Mouse (Mus musculus) midbrain, embryonic 10.5 days (tissue): ENCODE results near the gene Osbpl3. TPM values are rescaled to one million over a fixed set of nuclear protein-coding genes. Genes with fewer than 3 reads are reported as not detected.

Source experiments
- DNase-seq: peaks from one replicate; pipeline ENCODE4 v3.0.0-alpha.2; 2017; ENCODE audit warnings: low spot score
- H3K27ac ChIP-seq: fragments of 300-500 bp; sonication (generic); replicated peaks from 2 replicates; pipeline ENCODE4 v1.5.1; 2016; ENCODE audit warnings: mild to moderate bottlenecking
- H3K27me3 ChIP-seq: fragments of 300-500 bp; sonication (generic); 2 replicates; pipeline ENCODE4 v1.6.1; 2016; ENCODE audit warnings: low read depth, mild to moderate bottlenecking; ENCODE audit not compliant: poor library complexity, severe bottlenecking
- H3K36me3 ChIP-seq: fragments of 300-500 bp; sonication (generic); 2 replicates; pipeline ENCODE4 v1.6.1; 2016; ENCODE audit warnings: mild to moderate bottlenecking, moderate library complexity
- H3K4me1 ChIP-seq: fragments of 300-500 bp; sonication (generic); 2 replicates; pipeline ENCODE4 v1.6.1; 2016
- H3K4me3 ChIP-seq: fragments of 300-500 bp; sonication (generic); 2 replicates; pipeline ENCODE4 v1.5.1; 2016; ENCODE audit warnings: mild to moderate bottlenecking, moderate library complexity
- H3K9me3 ChIP-seq: fragments of 300-500 bp; sonication (generic); replicated peaks from 2 replicates; pipeline ENCODE4 v1.6.1; 2016; ENCODE audit warnings: mild to moderate bottlenecking
- WGBS: fragments of 180-500 bp; shearing (Covaris S2); methylation state at CpG from one replicate; pipeline ENCODE4 v1.1.7; 2016; 5-methylcytosine and 5-hydroxymethylcytosine counted together
- polyA plus RNA-seq: library from polyadenylated mRNA; unstranded; fragments of >200 nt; fragmentation: Nextera tagmentation; extraction: Ambion mirVana; gene quantifications from 2 replicates; pipeline ENCODE4 v1.2.1, GENCODE M21; 2016

The Osbpl3 gene
- polyA plus RNA-seq, 1 experiment from 2014 or later: 7.3 TPM

DNA sequence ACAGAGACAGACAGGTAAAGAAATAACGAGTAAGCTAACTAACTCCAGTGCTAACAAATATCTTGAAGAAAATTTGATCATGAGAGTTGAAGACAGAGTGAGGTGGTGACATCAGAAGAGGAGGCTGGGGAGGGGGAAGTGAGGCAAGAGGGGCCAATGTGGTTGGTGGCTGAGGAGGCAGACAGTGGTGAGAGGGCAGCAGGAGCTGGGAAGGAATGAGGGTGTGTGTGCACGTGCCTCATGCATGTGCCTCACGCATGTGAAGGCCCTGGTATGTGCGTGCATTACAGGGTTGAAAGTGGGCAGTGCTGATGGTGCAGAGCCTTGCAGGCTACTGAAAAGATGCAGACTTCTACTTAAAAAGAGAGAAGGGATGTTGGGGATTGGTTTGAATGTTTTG is 149.4 kb downstream of the Osbpl3 start:
- Histone ChIP-seq H3K4me1 (no peaks in the 10 kb centered on the region), H3K4me3 (no peak overlapping the region), H3K36me3 (0 out of 2 replicates have a peak, but pooled peaks cover 2% of the 10 kb centered on the region), H3K27me3 (no peaks in the 10 kb centered on the region), H3K27ac (no peak overlapping the region), H3K9me3 (no peaks in the 10 kb centered on the region)
- DNase-seq: no peak
- WGBS: 86% methylated on average over 4 of the region's 4 CpGs

DNA sequence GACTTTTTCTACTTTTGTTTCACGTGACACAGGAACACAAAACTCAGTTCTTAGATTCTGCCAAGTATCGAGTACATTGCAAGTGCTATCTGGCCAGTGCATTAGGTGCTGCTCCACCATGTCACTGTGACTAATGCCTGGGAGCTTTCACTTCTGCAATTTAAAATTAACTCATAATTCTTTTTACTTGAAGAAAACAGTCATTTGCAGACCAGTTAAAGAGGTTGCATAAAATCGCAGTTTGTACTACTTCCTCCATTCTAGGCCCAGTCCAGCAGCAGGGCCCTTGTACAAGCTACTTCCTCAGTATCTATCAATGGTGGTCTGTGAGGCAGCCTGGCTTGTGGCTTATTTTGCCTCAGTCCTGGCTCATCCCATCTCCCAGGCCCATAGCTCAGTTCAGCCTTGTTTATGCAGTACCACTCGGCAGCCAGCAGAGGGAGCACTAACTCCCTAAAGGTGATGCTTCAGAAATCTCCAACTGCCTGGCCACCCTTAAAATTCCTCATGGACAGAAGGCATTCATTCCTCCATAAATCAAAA is 151.0 kb downstream of the Osbpl3 start:
- H3K9me3 ChIP-seq: no peaks in the 10 kb centered on the region
- H3K27ac ChIP-seq: no peak overlapping the region
- H3K4me3 ChIP-seq: no peak overlapping the region
- H3K27me3 ChIP-seq: no peaks in the 10 kb centered on the region
- H3K4me1 ChIP-seq: no peaks in the 10 kb centered on the region
- WGBS: 67% methylated on average over 4 of the region's 4 CpGs
- DNase-seq: peak; percentile 73
- 0 out of 2 replicates have a peak, but pooled peaks cover 2% of the 10 kb centered on the region for H3K36me3 ChIP-seq

DNA sequence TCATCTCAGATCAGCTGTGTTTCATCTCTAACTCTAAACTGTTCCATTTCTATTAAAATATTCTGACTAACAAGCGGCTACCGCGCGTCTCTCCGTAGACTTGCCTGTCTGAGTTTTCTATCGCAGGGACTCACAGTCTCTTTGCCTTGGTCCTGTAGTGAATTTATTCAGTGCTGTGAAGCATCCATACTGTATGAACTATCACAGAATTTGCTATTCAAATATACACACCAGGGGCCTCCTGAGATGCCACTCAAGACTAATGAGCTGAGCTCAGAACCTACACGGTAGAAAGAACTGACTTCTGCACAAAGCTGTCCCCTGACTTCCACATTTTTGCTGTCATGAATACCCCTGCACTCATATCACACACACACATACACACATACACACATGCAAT is 154.9 kb downstream of the Osbpl3 start:
- H3K36me3 ChIP-seq: no peaks in the 10 kb centered on the region
- no peaks in the 10 kb centered on the region for H3K27me3 ChIP-seq
- 93% methylated on average over 7 of the region's 7 CpGs for WGBS
- no peak overlapping the region for H3K27ac ChIP-seq
- H3K4me1 ChIP-seq: no peaks in the 10 kb centered on the region
- no peaks in the 10 kb centered on the region for H3K9me3 ChIP-seq
- no peak for DNase-seq
- no peak overlapping the region for H3K4me3 ChIP-seq

DNA sequence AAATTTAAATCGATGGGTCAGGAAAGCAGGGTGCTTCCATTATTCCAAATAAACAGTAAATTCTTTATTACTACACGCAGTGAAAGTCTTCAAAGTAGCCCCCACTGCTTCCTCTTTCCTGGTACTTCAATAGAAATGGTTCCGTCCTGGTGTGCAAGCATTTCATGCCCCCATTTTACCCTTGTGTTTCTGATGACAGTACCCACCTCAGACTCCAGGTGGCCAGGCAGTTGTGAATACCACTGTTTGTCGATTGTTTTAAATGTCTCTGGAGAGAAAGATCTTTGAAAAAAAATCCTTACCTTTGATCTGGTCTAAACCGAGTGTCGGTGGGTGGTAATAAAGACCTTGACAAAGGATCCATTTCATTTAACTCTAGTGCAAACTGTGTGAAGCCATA is 155.4 kb downstream of the Osbpl3 start:
- Histone ChIP-seq H3K27ac (no peak overlapping the region), H3K4me3 (no peak overlapping the region), H3K27me3 (no peaks in the 10 kb centered on the region), H3K4me1 (no peaks in the 10 kb centered on the region), H3K36me3 (no peaks in the 10 kb centered on the region), H3K9me3 (no peaks in the 10 kb centered on the region)
- 79% methylated on average over 6 of the region's 6 CpGs for WGBS
- DNase-seq: no peak

DNA sequence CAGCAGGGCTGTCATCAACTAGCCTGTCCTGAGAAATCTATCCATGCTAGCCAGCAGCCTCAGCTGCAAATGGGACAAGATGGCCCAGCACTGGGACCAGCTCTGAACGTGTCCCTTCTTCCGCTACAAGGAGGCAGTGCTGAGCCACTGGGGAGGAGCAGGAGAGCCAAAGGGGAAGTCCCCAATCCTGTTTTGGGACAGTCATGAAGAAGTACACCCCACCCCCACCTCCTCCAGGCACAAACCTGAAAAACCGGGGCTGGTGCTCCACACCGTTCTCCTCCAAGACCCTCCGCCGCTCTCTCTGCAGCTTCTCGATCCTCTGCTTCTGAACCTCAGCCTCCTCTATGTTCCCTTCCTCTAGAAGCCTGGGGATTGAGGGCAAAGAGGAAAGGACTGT is 156.9 kb downstream of the Osbpl3 start:
- no peaks in the 10 kb centered on the region for H3K36me3 ChIP-seq
- no peaks in the 10 kb centered on the region for H3K4me1 ChIP-seq
- no peak overlapping the region for H3K27ac ChIP-seq
- 81% methylated on average over 7 of the region's 7 CpGs for WGBS
- no peak overlapping the region for H3K4me3 ChIP-seq
- DNase-seq: no peak
- no peaks in the 10 kb centered on the region for H3K27me3 ChIP-seq
- H3K9me3 ChIP-seq: no peaks in the 10 kb centered on the region

DNA sequence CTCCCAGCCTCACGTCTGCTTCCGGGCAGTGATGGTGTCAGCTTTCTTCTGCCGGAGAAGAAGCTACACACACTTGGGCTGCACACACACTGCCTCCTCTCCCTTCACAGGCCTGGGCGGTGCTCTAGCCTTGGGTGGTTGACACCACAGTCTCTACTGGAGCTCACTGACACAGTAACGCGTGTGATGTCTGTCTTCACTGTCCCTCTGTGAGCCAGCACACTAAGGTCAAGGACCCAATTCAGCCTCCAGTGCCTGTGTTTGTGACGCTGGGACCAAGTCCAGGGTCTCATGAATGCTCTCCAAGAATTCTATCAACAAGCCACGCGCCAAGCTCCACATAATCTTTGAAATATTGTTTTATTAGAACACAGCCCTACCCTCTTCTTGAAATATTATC is 158.3 kb downstream of the Osbpl3 start:
- Histone ChIP-seq H3K27me3 (no peaks in the 10 kb centered on the region), H3K4me3 (no peak overlapping the region), H3K4me1 (no peaks in the 10 kb centered on the region), H3K36me3 (no peaks in the 10 kb centered on the region), H3K27ac (no peak overlapping the region), H3K9me3 (no peaks in the 10 kb centered on the region)
- 91% methylated on average over 9 of the region's 9 CpGs for WGBS
- DNase-seq: no peak

DNA sequence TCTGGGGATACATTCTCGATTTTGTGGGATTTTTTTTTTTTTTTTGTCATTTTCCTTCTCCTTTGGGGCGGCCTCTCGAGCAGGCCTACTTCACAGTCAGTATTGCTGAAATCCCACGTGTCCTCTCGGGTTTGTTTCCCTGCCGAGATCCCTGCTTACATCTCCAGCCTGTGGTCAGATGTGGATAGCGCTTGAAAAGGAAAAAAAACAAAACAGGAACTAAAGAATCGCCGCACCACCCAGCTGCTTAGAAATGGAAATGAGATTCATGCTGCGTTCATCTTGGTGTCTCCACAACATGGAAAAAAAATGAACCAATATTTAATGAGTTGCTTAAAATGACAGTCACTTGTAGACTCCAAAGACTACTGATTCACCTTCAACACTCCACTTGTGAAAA is 160.9 kb downstream of the Osbpl3 start:
- 85% methylated on average over 10 of the region's 10 CpGs for WGBS
- Histone ChIP-seq H3K4me3 (no peak overlapping the region), H3K9me3 (no peaks in the 10 kb centered on the region)

DNA sequence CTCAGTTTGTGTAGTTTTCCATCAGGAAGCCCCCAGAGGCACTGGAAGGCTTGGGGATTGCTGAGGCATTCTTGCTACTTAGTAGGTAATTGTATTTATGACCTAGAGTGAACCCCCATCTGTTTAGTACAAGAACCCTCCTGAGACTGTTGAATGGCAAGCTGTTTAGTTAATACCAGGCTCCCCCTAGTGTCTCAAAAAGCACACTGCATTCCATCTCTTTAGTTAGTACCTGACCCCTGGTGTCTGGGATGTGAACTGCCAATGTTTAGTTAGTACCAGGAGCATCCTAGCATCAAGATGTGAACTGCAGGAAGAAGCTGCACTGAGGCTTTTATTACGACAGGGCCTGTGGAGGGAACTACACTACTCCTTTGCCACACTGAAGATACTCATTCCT is 161.9 kb downstream of the Osbpl3 start:
- Histone ChIP-seq H3K9me3 (no peaks in the 10 kb centered on the region), H3K36me3 (no peaks in the 10 kb centered on the region), H3K4me3 (no peak overlapping the region), H3K4me1 (no peaks in the 10 kb centered on the region), H3K27ac (no peak overlapping the region), H3K27me3 (no peaks in the 10 kb centered on the region)
- peak; percentile 57 for DNase-seq
- WGBS: 66% methylated on average over 1 of the region's 1 CpGs

More for the DNA sequence above, 160.9 kb downstream of the Osbpl3 start:
- Histone ChIP-seq H3K27me3 (no peaks in the 10 kb centered on the region), H3K4me1 (no peaks in the 10 kb centered on the region), H3K27ac (no peak overlapping the region), H3K36me3 (no peaks in the 10 kb centered on the region)
- no peak for DNase-seq

DNA sequence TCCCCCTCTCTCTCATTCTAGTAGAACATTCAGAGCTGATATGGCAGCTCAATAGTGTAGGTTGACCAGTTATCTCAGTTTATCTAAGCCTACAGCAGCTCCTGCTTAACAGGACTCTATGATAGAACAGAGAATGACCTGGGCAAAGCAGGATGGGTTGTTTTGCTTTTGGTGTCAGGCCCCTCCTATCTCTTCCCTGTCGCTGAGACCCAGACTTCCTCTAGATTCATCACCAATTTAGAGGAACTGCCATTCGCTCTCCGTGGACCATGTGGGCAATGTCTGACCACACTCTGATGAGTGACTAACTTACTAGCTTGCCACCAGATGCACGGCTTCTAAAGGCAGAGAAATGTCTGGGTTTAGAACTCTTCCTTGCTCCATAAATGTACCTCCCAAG is 164.4 kb downstream of the Osbpl3 start:
- Histone ChIP-seq H3K4me3 (no peak overlapping the region), H3K9me3 (no peaks in the 10 kb centered on the region), H3K27me3 (no peaks in the 10 kb centered on the region), H3K36me3 (no peaks in the 10 kb centered on the region), H3K4me1 (no peaks in the 10 kb centered on the region), H3K27ac (no peak overlapping the region)
- DNase-seq: no peak
- 84% methylated on average over 4 of the region's 4 CpGs for WGBS

DNA sequence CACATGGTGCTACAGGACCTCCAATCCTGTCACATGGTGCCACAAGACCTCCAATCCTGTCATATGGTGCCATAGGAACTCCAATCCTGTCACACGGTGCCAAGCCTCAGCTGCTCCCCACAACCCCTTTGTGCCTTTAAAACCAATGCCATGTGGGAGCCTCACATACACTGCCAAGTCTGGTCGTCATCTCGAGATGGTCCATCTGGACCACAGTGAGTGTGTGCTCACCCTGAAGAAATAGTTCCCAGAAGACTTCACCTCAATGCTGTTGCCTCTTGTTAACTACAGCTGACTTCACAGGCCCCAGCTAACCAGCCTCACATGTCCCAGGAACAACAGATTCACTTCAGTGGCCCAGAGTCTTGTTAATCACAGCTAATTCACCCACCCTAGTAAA is 169.1 kb downstream of the Osbpl3 start:
- no peaks in the 10 kb centered on the region for H3K36me3 ChIP-seq
- 99% methylated on average over 3 of the region's 3 CpGs for WGBS
- H3K9me3 ChIP-seq: no peaks in the 10 kb centered on the region
- no peak overlapping the region for H3K4me3 ChIP-seq
- H3K4me1 ChIP-seq: no peaks in the 10 kb centered on the region
- no peak overlapping the region for H3K27ac ChIP-seq
- DNase-seq: no peak
- no peaks in the 10 kb centered on the region for H3K27me3 ChIP-seq

DNA sequence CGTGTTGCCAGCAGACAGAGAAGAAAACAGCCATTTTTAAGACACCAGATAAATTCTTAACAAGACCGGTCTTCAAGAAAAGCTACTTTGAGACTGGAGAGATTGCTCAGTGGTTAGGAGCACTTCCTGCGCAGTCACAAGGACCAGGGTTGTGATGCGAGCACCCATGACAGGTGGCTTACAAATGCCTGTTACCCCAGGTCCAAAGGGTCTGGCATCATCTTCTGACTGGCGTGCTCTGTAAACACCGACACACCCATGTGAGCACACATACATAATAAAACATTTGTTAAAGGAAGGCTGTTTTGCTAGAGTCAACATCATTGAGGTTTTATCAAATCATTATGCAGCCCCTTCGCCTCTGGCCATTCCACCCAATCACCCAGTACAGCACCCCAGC is 176.4 kb downstream of the Osbpl3 start:
- no peak for DNase-seq
- 92% methylated on average over 7 of the region's 7 CpGs for WGBS
- H3K4me1 ChIP-seq: no peaks in the 10 kb centered on the region
- no peak overlapping the region for H3K27ac ChIP-seq
- H3K36me3 ChIP-seq: no peaks in the 10 kb centered on the region
- H3K9me3 ChIP-seq: no peaks in the 10 kb centered on the region
- H3K27me3 ChIP-seq: no peaks in the 10 kb centered on the region
- no peak overlapping the region for H3K4me3 ChIP-seq

DNA sequence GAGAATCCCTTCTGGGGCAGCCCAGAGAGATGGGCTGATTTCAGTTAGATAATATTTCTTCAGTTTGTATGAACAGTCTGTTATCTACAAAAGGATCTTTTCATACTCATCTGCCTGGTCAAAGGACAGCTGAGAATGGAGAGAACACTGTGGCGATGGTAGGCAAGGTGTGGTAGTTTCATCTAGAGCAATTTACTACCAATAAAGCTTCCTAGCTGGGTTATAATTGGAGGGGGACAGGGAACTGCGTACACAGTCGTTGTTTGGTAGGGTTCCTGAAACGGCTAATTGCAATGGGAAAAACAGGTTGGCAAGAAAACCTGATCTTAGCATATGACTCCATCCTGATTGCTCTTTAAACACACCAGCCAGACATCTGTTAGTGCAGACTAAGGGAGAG is 182.1 kb downstream of the Osbpl3 start:
- WGBS: 90% methylated on average over 4 of the region's 4 CpGs
- Histone ChIP-seq H3K36me3 (no peaks in the 10 kb centered on the region), H3K4me1 (no peaks in the 10 kb centered on the region), H3K27me3 (no peaks in the 10 kb centered on the region), H3K9me3 (no peaks in the 10 kb centered on the region), H3K4me3 (no peak overlapping the region), H3K27ac (no peak overlapping the region)
- no peak for DNase-seq

DNA sequence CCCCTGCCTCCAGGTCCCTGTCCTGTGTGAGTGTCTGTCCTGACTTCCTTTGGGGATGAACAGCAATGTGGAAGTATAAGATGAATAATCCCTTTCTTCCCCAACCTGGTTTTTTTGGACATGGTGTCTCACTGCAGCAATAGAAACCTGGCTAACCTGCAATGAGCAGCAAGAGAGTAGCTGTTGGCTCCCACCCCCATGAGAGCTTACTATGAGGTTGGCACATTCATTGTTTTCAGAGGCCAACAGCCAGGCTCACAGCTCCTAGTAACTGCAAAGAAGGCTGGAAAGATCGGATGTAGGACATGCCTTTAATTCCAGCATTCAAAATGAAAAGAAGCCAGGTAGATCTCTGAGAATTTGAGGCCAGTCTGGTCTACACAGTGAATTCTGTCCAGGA is 182.6 kb downstream of the Osbpl3 start:
- 71% methylated on average over 1 of the region's 1 CpGs for WGBS
- Histone ChIP-seq H3K4me1 (no peaks in the 10 kb centered on the region), H3K36me3 (no peaks in the 10 kb centered on the region), H3K9me3 (no peaks in the 10 kb centered on the region), H3K27ac (no peak overlapping the region), H3K27me3 (no peaks in the 10 kb centered on the region), H3K4me3 (no peak overlapping the region)
- DNase-seq: no peak

DNA sequence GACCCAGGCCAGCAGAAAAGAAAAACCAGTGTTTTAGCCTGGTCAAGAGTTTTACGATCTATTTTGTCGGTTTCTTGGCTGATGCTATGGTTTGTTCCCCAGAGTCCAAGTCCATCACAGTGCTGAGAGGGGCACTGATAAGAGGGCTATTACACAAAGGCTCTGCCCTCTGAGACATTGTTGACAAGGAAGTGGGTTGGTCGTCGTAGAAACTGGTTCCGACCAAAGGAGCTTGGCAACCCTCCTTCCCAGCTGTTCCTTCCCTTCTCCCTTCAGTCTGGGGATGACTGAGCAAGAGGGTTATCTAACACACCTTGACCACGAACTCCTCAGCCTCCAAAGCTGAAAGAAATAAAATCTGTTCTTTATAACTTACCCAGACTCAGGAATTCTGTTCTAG is 192.3 kb downstream of the Osbpl3 start, which contains the start of gene Gsdme:
TSS of gene Gsdme (minus strand) at position 193 of the 400 bp plus-strand sequence.
- Histone ChIP-seq H3K9me3 (no peaks in the 10 kb centered on the region), H3K27ac (no peak within 1 kb of the TSS), H3K4me1 (peaks cover 21% of the 10 kb centered on the region), H3K4me3 (no peak within 1 kb of the TSS), H3K27me3 (no peaks in the 10 kb centered on the region), H3K36me3 (no peaks in the 10 kb centered on the region)
- no peak for DNase-seq
- WGBS: 91% methylated on average over 6 of the region's 6 CpGs
